Mouse (Mus musculus): Measurements from ENCODE around the gene Topors.

Gene Topors

DNA sequence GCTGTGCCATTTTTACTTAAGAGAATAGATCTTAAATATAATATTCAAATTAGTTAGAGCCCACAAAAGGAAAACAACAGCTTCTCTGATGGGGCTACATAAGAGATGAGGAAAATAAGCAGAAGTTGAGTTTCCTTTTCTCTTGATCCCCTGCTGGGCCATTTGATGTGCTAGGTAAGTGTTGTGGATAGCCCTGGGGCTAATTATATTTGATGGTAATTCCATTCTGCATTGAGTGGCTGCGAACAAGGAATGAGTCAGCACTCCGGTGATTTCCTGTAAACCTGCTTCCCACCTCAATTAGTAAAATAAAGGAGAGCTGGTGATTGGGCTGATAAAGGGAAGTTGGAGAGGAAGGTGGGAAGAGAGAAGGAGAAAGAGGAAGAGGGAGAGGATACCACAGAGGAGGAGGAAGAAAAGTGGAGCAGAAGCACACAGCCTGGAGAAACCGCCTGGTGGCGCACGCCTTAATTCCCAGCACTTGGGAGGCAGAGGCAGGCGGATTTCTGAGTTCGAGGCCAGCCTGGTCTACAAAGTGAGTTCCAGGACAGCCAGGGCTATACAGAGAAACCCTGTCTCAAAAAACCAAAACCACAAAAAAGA, 36.5 kb downstream of the Topors start:
- TF ChIP-seq GATA4 (IDR thresholded peaks at IDR 0.05; ENCODE audit: insufficient replicate concordance, low read length): no peak

DNA sequence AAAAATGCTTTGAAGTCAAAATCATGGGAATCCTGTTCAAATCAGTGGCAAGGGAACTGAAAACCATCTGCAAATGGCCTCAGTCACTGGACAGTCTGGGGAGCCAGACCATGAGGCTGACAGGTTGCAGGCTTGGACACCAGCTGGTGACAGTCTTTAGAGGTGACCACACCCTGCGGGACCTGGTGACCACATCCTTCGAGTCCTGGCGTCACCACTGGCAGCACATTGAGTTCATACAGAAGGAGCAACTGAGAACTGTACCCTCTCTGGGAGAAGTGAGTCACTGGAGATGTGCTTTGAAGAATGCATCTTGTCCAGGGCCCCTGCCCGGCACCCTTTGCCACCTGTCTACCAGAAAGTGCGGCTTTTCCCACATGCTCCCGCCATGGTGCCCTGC, 39.9 kb downstream of the Topors start:
- TF ChIP-seq GATA4 (IDR thresholded peaks at IDR 0.05; ENCODE audit: insufficient replicate concordance, low read length): no peak

DNA sequence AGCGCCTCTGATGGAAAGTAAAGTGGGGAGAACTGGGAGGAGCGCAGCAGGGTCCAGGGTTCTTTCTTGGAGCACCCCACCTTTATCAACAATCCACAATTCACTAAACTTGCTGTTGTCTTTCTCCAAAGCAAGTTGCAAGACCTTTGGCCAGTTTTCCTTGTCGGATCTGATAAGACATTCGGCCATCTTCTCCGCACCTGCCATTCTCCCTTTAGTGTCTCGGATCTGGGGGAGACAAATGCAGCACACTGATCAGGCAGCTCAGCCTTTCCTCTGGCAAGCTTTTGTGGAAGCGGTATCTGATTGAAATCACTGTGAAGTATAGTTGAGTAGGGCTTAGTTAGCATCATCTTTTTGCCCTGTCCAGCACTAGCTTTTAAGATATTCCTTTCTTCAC, 41.8 kb downstream of the Topors start:
- no peak for TF ChIP-seq GATA4 (IDR thresholded peaks at IDR 0.05; ENCODE audit: insufficient replicate concordance, low read length)

DNA sequence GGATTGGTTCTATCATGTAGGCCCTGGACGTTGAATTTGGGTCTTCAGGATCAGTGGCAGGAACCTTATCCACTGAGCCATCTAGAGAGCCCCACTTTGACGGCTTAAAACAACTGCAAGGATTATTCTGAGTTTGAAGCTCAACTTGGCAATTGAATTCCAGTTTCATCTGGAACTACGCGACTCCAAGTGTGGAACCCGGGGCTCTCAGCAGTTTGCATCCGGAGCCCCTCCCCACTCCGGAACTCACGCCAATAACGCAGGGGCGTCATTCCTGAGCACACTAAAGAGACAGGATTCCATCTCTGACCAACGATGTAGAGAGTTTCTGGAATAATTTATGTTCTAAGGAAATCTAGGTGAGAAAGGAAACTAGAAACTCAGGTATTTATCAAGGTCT, 42.5 kb downstream of the Topors start:
- TF ChIP-seq GATA4 (IDR thresholded peaks at IDR 0.05; ENCODE audit: insufficient replicate concordance, low read length): no peak

DNA sequence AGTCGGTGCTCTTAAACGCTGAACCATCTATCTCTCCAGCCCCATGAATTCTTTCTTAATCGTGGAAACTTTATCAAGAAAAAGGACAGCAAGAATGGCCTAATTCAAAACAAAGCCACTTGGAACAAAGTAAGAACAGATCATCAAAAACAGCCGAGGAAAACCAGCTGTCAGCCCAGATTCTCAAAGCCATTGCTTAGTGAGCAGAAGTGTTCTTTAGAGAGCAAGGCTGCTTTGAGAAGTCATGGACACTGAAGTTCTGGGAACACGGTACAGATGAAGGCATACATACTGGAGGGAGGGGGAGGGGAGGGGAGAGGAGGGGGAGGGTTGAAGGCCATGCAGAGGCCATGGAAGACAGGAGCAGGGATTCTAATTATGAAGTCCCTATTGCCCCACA, 43.6 kb downstream of the Topors start:
- no peak for TF ChIP-seq GATA4 (IDR thresholded peaks at IDR 0.05; ENCODE audit: insufficient replicate concordance, low read length)

DNA sequence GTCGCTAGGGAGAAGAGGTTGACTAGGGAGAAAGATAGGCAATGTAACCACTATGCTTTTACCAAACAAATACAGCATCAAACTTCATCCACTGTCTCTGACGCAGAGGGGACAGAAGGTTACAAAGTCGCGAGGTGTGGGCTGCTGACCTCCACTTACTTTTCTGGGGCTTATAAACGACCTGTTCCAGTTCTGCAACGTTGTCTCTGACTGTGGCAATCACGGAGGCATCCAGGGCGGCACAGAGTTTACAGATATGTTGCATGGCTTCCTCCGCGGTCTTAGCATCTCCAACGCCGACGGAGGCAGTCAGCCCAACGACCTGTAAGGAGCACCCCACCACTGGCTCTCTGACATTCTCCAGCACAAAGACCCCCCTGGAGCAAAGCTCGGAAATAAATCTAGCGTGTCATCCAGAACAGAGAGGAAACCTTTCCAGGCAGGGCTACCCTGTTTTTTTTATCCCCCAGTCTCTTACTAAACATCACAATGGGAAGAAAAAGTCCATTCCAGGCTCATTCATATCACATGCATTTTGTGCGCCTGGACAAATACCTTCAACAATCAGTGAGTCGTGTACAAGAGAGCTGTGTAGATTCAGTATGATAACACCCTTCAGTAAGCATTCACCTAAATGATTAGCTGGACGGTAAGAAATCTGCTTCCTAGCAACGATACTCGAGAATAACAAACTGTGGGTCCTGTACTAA, 47.6 kb downstream of the Topors start:
- TF ChIP-seq GATA4 (IDR thresholded peaks at IDR 0.05; ENCODE audit: insufficient replicate concordance, low read length): no peak

DNA sequence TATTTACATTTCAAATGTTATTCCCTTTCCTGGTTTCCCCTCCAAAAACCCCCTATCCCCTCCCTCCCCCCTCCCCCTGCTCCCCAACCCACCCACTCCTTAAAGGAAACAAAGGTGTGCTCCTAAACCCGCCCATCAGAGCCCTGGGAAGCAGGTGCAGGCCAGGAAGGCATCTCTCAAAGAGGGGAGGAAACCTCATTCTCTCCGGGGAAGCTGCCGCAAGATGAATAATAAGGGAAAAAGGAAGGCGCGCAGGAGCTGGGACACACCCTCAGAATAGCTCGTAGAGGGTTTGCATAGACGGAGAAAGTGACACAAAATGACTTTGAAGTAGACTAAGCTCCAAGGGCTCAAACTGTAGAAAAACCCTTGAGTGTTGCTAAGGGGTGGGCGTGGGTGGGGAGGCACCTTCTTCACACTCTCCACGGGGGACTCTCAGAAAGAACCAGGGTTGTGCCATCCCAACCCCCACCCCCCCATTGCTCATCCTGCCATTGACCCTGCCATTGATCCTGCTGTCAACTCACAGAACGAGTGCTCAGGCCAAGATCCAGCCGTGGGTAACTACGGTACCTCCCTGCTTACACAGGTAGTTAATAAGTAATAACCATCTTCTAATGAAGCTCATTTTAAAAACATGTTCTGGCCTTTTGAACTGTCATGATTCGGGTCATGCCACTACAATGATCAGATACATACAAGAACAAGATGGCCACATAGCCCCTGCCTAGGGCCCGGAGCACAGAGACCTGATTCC, 48.5 kb downstream of the Topors start:
- TF ChIP-seq GATA4 (IDR thresholded peaks at IDR 0.05; ENCODE audit: insufficient replicate concordance, low read length): no peak

DNA sequence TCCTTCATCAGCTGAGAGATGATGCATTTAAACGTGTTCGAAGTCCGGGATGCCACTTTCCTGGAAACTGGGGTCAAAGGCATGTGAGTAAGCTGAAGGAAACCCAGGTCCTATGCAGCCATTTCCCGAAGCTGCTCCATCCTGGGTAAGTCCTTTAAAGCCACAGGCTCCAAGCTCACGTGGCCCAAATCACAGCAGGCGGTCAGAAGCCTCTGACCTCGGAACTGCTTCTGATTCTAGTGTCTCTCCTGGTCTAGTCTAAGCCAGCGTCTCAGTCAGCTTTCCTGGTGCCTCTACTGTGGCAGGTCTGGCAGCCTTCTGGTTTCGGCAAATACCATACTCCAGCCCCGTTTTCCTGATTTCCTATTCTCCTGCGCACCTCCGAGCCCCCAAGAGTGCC, 49.2 kb downstream of the Topors start:
- no peak for TF ChIP-seq GATA4 (IDR thresholded peaks at IDR 0.05; ENCODE audit: insufficient replicate concordance, low read length)

DNA sequence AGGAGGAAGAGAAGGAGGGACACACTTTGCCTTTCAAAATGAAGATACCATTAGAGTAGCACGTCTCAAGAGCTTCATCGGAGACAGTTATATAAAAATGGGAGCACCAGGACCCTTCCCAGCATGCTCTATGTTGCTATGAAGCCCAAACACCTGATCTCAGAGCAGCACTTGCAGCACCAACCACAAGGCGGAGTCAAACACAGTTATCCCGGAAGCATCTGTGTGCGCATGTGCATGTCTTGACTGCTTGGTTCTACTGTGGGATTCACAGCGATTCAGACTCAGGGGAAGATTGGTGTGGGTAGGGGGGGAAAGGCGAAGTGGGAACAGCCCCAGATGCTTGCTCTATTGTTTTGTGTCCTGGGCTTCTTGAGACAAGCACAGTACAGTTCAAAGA, 51.3 kb downstream of the Topors start:
- no peak for TF ChIP-seq GATA4 (IDR thresholded peaks at IDR 0.05; ENCODE audit: insufficient replicate concordance, low read length)

DNA sequence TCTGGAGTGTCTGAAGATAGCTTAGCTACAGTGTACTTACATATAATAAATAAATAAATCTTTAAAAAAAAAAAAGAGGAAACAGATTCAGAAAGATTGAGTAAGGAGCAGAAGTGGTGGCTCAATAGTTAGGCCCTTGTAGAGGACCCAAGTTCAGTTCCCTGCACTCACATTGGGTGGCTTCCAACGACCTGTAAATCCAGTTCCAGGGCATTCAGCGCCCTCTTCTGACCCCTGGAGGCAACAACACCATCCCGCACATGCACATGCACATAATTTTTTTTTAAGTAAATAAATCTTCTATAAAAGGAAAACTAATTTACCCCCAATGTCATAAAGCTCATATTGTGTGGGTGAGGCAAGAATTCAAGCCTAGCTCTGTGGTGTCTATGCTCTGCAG, 51.7 kb downstream of the Topors start:
- TF ChIP-seq GATA4 (IDR thresholded peaks at IDR 0.05; ENCODE audit: insufficient replicate concordance, low read length): no peak

DNA sequence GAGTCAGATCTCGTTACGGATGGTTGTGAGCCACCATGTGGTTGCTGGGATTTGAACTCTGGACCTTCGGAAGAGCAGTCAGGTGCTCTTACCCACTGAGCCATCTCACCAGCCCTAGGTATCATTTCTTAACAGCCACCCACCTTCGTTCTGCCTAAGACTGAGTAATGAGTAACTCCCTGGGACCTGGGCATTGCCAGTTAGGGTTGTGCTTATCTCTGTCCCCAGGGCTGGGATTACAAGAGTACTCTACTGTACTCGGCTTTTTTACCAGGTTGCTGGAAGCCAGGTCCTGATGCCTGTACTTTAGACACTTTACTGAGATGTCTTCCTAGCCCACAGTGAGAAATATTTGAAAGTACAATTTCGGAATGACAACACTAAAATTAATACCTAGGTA, 57.5 kb downstream of the Topors start:
- TF ChIP-seq GATA4 (IDR thresholded peaks at IDR 0.05; ENCODE audit: insufficient replicate concordance, low read length): no peak

Measured in liver, adult (tissue).